Mouse (Mus musculus) gastrocnemius, postnatal 36 days (tissue): ENCODE data around the gene Rpf2. TPM values are rescaled to one million over a fixed set of nuclear protein-coding genes. Genes with fewer than 3 reads are reported as not detected.

ENCODE experiments used
- DNase-seq, 2 experiments: peaks; one replicate each; pipeline ENCODE4 v3.0.0; 2022
- intact Hi-C: fragments of 180-260 bp; cut with DNase I; formaldehyde crosslinking; loops from one replicate; pipeline ENCODE4 v1.15.1; 2025
- long read RNA-seq, 2 experiments: library from polyadenylated mRNA; stranded (forward); transcript quantifications; one replicate each; pipeline ENCODE4 v2.0.0; 2021
- total RNA-seq, 2 experiments: library from RNA; stranded (reverse); gene quantifications; 2 replicates each; pipeline ENCODE4 v1.2.3; 2021

Rpf2 gene
- total RNA-seq = 10 to 100 TPM; 14.1 to 16.4 TPM
- long read RNA-seq, experiment 1, transcript Rpf2-206 (10 exons, 1,296 nt) = major isoform, 14 of 32 reads
- long read RNA-seq, experiment 1, partial matches to known transcripts = 0 of 32 reads
- long read RNA-seq, experiment 1, other reads (novel, unspliced or antisense) = 18 of 32 reads
- long read RNA-seq, experiment 2, transcript Rpf2-206 (10 exons, 1,296 nt) = major isoform, 21 of 28 reads
- long read RNA-seq, experiment 2, partial matches to known transcripts = 1 of 28 reads
- long read RNA-seq, experiment 2, other reads (novel, unspliced or antisense) = 6 of 28 reads

DNA sequence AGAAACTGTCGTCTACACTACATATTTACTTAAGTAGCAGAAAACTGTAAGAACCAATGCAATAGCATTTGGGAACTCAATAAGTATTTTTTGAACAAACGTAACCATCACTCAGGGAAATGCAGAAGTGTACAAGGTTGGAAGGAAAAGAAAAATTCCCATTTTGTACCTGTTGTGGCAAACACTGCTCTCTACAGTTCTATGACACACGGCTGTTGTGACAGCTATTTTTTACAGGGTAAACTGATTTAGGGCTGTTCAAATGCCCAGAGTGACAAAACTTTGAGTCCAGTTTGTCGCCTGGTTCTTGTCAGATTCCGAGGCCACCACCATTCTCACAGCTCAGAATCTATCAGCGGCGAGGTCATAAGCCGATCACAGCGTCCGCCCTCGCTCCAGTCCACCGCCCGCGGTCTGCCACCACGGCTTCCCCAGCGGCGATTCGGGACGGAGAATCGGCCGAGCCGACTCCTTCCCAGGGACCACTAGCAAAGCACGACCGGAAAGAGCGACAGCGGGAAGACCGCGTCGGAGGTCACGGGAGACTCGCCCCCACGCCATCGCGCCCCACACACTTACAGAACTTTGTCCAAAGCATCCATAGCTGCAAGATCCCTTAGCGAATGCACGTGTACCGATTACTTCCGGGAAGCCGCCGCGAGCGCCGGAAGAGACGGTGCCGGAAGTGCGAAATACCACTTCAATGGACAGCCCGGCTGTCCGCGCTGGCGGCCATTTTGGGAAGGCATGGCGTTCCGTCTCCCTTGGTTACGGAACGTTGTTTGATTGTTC, at the start of gene Rpf2:
Rpf2 (minus strand) TSS at position 663 of the 792 bp plus-strand sequence.
- DNase-seq = peak; percentile 61 to 72
- intact Hi-C loops = no loop called here

GRCm38 (mm10) chr10:40292640-40293039, 45.8 kb upstream of the Rpf2 start:
- intact Hi-C loops = no loop called here
- DNase-seq = no peak

GRCm38 (mm10) chr10:40286767-40287166, 39.9 kb upstream of the Rpf2 start:
- intact Hi-C loops = no loop called here

GRCm38 (mm10) chr10:40285571-40285970, 38.7 kb upstream of the Rpf2 start:
- no peak for DNase-seq
- intact Hi-C loops = no loop called here

More at GRCm38 (mm10) chr10:40286767-40287166, 39.9 kb upstream of the Rpf2 start:
- DNase-seq = no peak

GRCm38 (mm10) chr10:40284997-40285396, 38.2 kb upstream of the Rpf2 start:
- DNase-seq = no peak
- intact Hi-C loops = no loop called here

GRCm38 (mm10) chr10:40284179-40284831, 37.5 kb upstream of the Rpf2 start:
- intact Hi-C loops = no loop called here
- DNase-seq = no peak

DNA sequence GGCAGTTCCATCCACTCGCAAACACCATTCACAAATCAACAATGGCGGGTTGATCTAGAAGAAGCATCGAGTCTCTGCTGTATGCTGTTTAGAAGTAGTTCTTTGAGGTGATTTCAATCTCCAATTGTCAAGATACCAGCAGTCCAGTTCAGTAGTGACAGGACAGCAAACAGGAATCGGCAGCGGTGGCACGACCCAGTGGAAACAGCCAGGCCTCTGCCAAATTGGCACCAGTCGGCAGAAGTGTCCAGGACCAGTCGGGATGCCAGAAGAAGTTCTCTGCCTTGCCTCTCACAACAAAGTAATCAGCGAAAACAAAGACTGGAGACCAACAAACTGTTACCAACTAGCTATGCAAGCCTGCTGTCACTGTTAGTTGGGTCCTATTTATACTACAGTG, 36.8 kb upstream of the Rpf2 start:
- intact Hi-C loops = no loop called here
- no peak for DNase-seq

GRCm38 (mm10) chr10:40281565-40281964, 34.7 kb upstream of the Rpf2 start:
- DNase-seq = no peak
- intact Hi-C loops = no loop called here

DNA sequence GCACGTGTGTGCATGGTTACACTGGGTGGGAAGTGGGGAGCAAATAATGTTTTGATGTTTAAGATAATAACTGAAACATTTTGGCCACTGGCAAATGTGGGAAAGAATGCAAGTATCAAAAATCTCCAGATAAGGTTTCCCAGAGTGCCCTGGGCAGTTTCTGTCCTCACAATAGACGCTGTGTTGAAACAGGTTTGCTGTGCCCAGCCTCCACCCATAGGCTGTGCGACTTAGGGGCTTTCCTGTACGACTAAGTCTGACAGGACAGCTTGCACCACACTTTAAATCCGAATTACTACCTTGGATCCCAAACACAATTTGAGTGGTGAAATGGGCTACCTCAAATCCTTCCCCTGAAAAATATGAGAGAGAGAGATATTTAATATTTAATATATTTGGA, 31.5 kb upstream of the Rpf2 start:
- DNase-seq = no peak
- intact Hi-C loops = no loop called here

GRCm38 (mm10) chr10:40275991-40276390, 29.2 kb upstream of the Rpf2 start:
- intact Hi-C loops = no loop called here
- no peak for DNase-seq

DNA sequence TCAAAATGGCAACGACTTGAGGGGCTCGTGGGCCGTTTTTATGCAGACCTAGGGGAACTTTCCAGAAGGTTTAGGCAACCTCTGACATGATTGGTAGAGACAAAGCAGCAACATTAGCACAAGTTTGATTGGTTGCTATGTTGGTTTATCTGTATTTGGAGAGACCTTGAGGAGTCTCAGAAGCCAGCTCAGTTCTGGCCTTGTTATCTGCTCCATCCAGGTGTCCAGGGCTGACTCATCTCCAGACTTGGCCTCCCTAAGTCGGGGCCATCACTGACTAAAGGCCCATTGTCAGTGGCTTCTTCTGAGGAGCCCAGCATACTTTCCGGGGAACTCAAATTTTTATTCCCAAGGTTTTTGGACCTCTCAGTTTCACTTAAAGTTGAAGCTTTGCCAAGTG, 27.1 kb upstream of the Rpf2 start:
- DNase-seq = no peak
- intact Hi-C loops = no loop called here

DNA sequence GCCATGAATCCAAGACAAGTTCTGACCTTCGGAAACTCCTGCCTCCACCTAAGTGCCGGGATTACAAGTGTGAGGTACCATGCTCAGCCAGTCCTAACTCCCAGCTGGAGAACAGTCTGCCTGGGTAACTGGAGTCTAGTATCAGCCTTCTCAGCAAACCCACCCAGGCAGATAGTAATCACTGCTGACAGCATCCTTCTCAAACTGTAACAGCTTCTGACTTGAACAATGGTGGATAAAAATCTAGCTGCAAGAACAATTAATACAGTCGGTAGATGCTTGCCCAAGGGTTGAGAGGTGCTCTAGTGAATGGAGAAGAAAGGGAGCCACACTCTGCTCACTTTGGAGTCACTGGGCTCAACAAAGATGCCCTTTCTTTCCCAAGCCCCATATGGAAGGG, 24.4 kb upstream of the Rpf2 start:
- no peak for DNase-seq
- intact Hi-C loops = no loop called here

DNA sequence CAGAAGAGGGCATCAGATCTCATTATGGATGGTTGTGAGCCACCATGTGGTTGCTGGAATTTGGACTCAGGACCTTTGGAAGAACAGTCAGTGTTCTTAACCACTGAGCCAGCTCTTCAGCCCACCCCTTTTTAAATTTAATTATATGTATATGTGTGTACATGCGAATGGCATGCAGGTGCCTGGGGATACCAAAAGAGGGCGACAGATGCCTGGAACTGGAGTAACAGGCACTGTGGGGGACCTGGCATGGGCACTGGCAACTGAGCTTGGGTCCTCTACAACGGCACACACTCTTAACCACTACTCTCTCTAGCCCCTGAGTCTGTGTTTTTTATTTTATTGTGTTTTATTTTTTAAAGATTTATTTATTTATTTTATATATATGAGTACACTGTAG, 18.1 kb upstream of the Rpf2 start:
- DNase-seq = no peak
- intact Hi-C loops = loop anchor here (5.0 kb wide), 2 partner anchors 32 to 82 kb away; no protein-coding TSS in a partner anchor

DNA sequence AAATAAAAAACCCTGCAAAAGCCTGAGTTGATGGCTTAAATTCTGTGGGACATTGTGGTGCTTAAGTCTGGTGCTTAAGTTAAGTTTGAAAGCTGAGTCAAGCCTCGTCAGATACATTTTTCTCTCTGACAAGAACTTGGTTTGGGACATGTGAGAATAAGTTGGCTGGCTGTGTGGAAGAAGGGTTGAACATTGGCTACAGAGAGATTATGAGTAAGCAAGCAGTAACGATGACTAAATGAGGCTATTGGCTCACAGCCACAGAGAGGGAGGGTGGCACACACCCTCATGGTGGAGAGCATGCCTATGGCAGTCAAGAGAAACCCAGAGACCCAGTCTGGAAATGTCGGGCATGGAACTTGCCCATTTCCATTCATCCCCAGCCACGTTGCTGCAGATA, 16.9 kb upstream of the Rpf2 start:
- DNase-seq = no peak
- intact Hi-C loops = loop anchor here (5.0 kb wide), 2 partner anchors 34 to 84 kb away; no protein-coding TSS in a partner anchor

DNA sequence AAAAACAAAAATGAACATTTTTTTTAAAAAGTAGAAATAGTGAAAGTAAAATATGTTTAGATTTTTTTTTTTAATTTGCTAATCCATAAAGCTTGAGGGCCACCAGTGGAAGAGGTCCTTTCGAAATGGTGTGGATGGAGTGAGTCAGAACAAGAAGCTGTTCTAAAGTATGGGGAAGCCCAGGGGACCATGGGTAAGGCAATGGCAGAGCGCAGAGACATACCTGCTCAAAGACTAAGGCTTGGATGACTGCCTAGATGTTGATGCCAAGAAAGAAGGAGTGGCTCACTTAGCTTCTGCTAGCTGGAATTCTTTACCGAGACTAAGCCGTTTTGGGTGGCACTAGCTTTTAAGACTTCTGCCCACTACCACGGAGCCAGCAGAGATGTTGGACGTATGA, 15.4 kb upstream of the Rpf2 start:
- intact Hi-C loops = loop anchor here (5.0 kb wide), 2 partner anchors 35 to 85 kb away; no protein-coding TSS in a partner anchor
- DNase-seq = no peak

GRCm38 (mm10) chr10:40260305-40260704, 13.5 kb upstream of the Rpf2 start:
- intact Hi-C loops = loop anchor here (5.0 kb wide), 2 partner anchors 37 to 87 kb away; no protein-coding TSS in a partner anchor
- DNase-seq = no peak

DNA sequence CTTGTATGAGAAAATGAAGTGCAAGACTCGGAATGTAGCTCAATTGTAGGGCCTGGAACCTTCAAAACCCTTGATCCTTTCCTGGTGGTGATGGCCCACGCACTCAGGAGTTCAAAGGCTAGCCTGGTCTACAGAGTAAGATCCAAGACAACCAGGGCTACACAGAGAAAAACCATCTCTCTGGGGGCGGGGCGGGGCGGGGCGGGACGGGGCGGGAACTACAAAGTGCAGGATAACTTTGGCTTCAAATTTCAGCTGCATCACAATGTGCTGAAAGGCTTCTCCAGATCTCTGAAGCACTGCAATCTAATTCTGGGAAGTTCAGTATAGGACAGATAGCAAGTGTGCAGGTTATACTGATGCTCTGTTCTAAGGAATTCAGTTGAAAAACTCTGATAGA, 12.7 kb upstream of the Rpf2 start:
- DNase-seq = no peak
- intact Hi-C loops = loop anchor here (2.0 kb wide), 1 partner anchor 267 kb away; no protein-coding TSS in a partner anchor

DNA sequence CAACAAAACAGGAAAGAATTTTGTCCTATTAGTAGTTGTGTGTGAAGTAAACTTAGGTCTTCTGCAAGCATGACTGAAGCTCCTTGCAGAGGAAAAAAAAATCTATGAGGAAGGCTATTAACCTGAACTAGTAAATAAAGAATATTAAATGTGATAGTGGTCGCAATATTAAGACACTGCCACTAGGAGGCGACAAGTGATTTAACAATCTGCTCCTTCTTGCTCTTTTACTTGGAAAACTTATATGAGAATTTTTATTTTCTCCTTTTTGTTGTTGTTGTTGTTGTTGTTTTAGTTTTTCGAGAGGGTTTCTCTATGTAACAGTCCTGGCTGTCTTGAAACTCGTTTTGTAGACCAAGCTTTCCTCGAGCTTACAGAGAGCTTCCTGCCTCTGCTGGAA, 12.1 kb upstream of the Rpf2 start:
- intact Hi-C loops = loop anchor here (2.0 kb wide), 1 partner anchor 268 kb away; no protein-coding TSS in a partner anchor
- no peak for DNase-seq

DNA sequence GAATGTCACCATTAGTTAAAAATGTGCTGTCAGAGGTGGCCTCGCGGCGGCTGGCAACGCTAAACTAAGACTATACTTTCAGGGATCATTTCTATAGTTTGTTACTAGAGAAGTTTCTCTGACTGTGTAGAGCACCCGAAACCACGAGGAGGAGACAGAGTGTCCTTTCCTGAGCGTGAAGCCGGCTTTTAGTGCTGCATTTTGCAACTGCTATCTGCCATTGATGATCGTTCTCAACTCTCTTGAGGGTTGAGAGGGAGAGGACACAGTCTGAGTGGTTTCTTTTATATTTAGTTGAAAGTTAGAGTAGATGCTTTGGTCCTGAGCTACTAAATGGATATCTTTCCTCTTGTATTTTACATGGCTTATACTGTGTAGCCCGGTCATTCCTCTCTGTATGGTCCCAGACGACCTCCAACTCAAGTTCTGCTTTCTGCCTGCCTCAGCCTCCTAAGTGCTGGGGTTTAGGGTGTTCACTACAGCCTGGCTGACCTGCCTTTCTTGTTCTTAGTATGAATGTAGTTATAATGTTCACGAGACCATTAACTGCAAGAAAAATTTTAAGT, 11.6 kb upstream of the Rpf2 start:
- intact Hi-C loops = loop anchor here (2.0 kb wide), 1 partner anchor 268 kb away; no protein-coding TSS in a partner anchor

GRCm38 (mm10) chr10:40257414-40258255, 10.8 kb upstream of the Rpf2 start, which contains the start of gene Gtf3c6:
Gene Gtf3c6 (minus strand): TSS chr10:40258108.
- peak; percentile 89 to 91 for DNase-seq
- intact Hi-C loops = loop anchor here (2.0 kb wide), 1 partner anchor 269 kb away; no protein-coding TSS in a partner anchor

More for the DNA sequence above, 11.6 kb upstream of the Rpf2 start:
- peak; percentile 16 to 25 for DNase-seq
